Mouse (Mus musculus) neural tube, embryonic 13.5 days (tissue): ENCODE measurements around the gene Rhog. TPM values are rescaled to one million over a fixed set of nuclear protein-coding genes. Genes with fewer than 3 reads are reported as not detected.

ENCODE experiments used
- ATAC-seq: fragments of 200-750 bp; cut with Nextera tagmentation; 2 replicates; pipeline ENCODE4 v1.8.0; 2017; ENCODE audit warnings: low read depth, mild to moderate bottlenecking, moderate TSS enrichment, moderate library complexity
- H3K27ac ChIP-seq: fragments of 300-500 bp; sonication (generic); replicated peaks from 2 replicates; pipeline ENCODE4 v1.5.1; 2015; ENCODE audit warnings: moderate library complexity, mild to moderate bottlenecking, inconsistent platforms
- H3K27me3 ChIP-seq: fragments of 300-500 bp; sonication (generic); 2 replicates; pipeline ENCODE4 v1.6.1; 2015; ENCODE audit warnings: mild to moderate bottlenecking, inconsistent platforms
- H3K36me3 ChIP-seq: fragments of 300-500 bp; sonication (generic); 2 replicates; pipeline ENCODE4 v1.6.1; 2015; ENCODE audit warnings: mild to moderate bottlenecking, inconsistent platforms
- H3K4me1 ChIP-seq: fragments of 300-500 bp; sonication (generic); replicated peaks from 2 replicates; pipeline ENCODE4 v1.6.1; 2015; ENCODE audit warnings: inconsistent platforms
- H3K4me2 ChIP-seq: fragments of 300-500 bp; sonication (generic); 2 replicates; pipeline ENCODE4 v1.6.1; 2015; ENCODE audit warnings: inconsistent platforms, mild to moderate bottlenecking, moderate library complexity
- H3K4me3 ChIP-seq: fragments of 300-500 bp; sonication (generic); 2 replicates; pipeline ENCODE4 v1.5.1; 2015; ENCODE audit warnings: mild to moderate bottlenecking, inconsistent platforms
- H3K9ac ChIP-seq: fragments of 300-500 bp; sonication (generic); 2 replicates; pipeline ENCODE4 v1.6.1; 2015; ENCODE audit warnings: moderate library complexity, mild to moderate bottlenecking, inconsistent platforms
- H3K9me3 ChIP-seq: fragments of 300-500 bp; sonication (generic); 2 replicates; pipeline ENCODE4 v1.6.1; 2016; ENCODE audit warnings: inconsistent platforms
- WGBS: fragments of 180-500 bp; shearing (Covaris S2); methylation state at CpG from one replicate; pipeline ENCODE4 v1.1.7; 2015; 5-methylcytosine and 5-hydroxymethylcytosine counted together
- polyA plus RNA-seq: library from polyadenylated mRNA; unstranded; fragments of >200 nt; fragmentation: Nextera tagmentation; extraction: Ambion mirVana; gene quantifications from 2 replicates; pipeline ENCODE4 v1.2.1, GENCODE M21; 2015

Gene Rhog
- polyA plus RNA-seq, 1 experiment from 2014 or later: 20.1 TPM

DNA sequence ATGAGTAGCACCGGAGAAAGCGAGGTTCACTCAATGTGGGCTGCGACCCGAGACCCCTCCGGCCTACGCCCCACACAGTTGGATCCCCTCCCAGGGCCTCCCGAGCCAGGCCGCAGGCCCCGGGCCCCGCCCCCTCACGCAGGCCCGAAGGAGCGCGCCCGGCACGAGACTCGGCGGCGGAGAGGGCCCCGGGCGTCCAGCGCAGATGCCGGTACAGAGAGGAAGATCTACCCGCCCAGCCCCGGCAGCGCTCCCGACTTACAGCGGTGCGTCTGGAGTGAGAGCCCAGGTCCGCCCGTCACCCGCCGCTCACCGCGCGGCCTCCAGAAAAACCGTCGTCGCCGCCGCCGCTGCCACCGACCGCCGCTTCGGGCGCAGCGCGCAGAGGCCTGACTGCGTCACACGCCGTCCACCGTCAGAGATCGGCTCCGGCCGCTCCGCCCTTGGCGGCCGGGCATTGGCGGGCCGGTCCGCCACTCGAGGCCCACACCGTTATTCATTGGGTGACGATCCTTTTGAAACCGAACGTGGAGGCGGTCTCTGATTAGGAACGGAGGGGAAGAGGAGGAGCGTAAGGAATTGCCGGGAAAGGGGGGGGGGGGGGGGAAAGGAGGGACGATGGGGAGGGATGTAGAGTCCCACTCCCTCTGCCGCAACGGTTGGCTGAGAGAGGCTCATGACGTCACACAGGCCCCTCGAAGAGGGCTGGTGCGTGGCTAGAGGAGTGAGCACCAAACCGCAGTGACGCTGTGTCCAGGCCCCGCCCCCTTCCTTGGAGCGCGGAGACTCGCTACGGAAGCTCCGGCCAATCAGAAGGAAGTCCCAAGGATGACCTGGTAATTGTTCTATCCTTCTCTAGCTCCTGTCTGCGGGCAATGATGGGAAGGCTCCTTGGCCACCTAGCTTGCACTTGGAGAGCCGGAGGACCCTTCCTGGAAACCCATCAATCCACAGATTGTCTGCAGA lies 45.8 kb downstream of the Rhog start, which contains the start of the genes Nup98 and Pgap2:
Gene Nup98, minus strand, starts transcription at position 421 of the 966 bp plus-strand sequence.
Gene Pgap2, plus strand, starts transcription at position 453 of the 966 bp plus-strand sequence.
- Histone ChIP-seq H3K27me3 (no peaks in the 10 kb centered on the region), H3K4me3 (peak within 1 kb of the TSS; percentile 88), H3K4me2 (peak within 1 kb of the TSS; percentile 91), H3K9me3 (no peaks in the 10 kb centered on the region), H3K4me1 (peaks cover 37% of the 10 kb centered on the region), H3K36me3 (0 out of 2 replicates have a peak, but pooled peaks cover 3% of the 10 kb centered on the region), H3K9ac (peak within 1 kb of the TSS; percentile 88), H3K27ac (peak within 1 kb of the TSS; percentile 96)
- WGBS: under 1% methylated on average over 86 of the region's 87 CpGs
- ATAC-seq: peak; percentile 98

DNA sequence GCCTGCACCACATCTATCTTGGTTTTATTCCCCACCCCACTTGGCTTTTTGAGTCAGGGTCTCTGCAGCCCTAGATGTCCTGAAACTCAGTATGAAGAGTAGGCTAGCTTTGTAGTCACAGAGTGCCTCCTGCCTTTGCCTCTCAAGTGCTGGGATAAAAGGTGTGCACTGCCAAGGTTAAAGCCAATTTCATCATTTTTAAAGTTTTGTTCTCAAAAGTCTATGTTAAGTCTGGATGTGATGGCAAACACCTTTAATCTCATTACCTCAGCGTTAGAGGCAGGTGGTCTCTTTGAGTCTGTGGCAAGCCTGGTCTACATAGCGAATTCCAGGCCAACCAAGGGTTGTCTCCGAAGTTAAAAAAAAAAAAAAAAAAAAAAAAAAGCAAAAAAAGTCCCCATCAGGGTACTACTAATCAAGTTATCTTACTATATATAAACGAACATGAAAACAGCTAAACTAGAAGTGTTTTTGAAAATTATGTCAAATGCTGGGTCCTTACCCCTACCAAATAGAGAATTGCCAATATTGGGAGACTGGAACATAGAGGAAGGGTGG lies 47.0 kb downstream of the Rhog start:
- H3K36me3 ChIP-seq: peaks cover 11% of the 10 kb centered on the region; the same call in 1 of the 2 replicates
- peak overlapping the region; percentile 91 for H3K4me2 ChIP-seq
- no peaks in the 10 kb centered on the region for H3K27me3 ChIP-seq
- H3K9me3 ChIP-seq: no peaks in the 10 kb centered on the region
- 60% methylated on average over 4 of the region's 4 CpGs for WGBS
- peak overlapping the region; percentile 94 for H3K27ac ChIP-seq
- no peak for ATAC-seq
- peak overlapping the region; percentile 88 for H3K9ac ChIP-seq
- peaks cover 37% of the 10 kb centered on the region for H3K4me1 ChIP-seq
- H3K4me3 ChIP-seq: peak overlapping the region; percentile 88

- Histone ChIP-seq H3K4me2 (no peak overlapping the region), H3K27ac (no peak overlapping the region), H3K4me1 (peaks cover 30% of the 10 kb centered on the region), H3K9ac (no peak overlapping the region), H3K9me3 (no peaks in the 10 kb centered on the region), H3K4me3 (no peak overlapping the region), H3K36me3 (peaks cover 11% of the 10 kb centered on the region; the same call in 1 of the 2 replicates), H3K27me3 (no peaks in the 10 kb centered on the region)
- ATAC-seq: no peak
- 86% methylated on average over 1 of the region's 1 CpGs for WGBS
These were observed 50.2 kb downstream of the Rhog start for GRCm38 (mm10) chr7:102205646-102206045.

DNA sequence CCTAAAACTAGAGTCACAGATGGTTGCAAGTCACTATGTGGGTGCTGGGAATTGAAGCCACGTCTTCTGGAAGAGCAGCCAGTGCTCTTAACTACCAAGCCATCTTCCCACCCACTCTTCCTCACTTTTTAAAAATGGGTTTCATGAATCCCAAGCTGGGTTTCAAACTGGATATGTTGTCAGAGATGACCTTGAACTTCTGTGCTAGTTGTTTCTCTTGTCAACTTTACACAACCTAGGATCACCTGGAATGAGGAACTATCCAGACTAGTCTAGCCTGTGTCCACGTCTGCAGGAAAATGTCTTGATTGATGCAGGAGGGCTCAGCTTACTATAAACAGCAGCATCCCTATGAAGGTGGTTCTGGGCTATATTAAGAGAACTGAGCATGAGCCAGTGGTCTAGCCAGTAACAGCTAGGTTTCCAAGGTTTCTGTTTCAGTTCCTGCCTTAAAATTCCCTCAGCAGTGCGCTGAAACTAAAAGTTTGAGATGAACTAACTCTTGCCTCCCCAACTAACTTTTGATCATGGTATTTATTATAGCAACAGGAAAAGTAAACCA lies 51.5 kb downstream of the Rhog start:
- no peak overlapping the region for H3K4me2 ChIP-seq
- no peak overlapping the region for H3K27ac ChIP-seq
- no peaks in the 10 kb centered on the region for H3K9me3 ChIP-seq
- H3K9ac ChIP-seq: no peak overlapping the region
- H3K36me3 ChIP-seq: peaks cover 11% of the 10 kb centered on the region; the same call in 1 of the 2 replicates
- H3K27me3 ChIP-seq: no peaks in the 10 kb centered on the region
- no peak for ATAC-seq
- H3K4me3 ChIP-seq: no peak overlapping the region
- H3K4me1 ChIP-seq: peaks cover 30% of the 10 kb centered on the region
- WGBS: 91% methylated on average over 3 of the region's 3 CpGs

- H3K27ac ChIP-seq: no peak overlapping the region
- H3K4me1 ChIP-seq: 0 out of 2 replicates have a peak, but pooled peaks cover 4% of the 10 kb centered on the region
These were observed 54.7 kb downstream of the Rhog start for GRCm38 (mm10) chr7:102200996-102201785.

GRCm38 (mm10) chr7:102200576-102200975 lies 55.3 kb downstream of the Rhog start:
- Histone ChIP-seq H3K9ac (no peak overlapping the region), H3K27me3 (no peaks in the 10 kb centered on the region), H3K4me2 (no peak overlapping the region), H3K27ac (no peak overlapping the region), H3K4me1 (0 out of 2 replicates have a peak, but pooled peaks cover 2% of the 10 kb centered on the region), H3K9me3 (no peaks in the 10 kb centered on the region), H3K4me3 (no peak overlapping the region), H3K36me3 (peaks cover 8% of the 10 kb centered on the region; the same call in 1 of the 2 replicates)
- ATAC-seq: no peak
- 84% methylated on average over 3 of the region's 3 CpGs for WGBS

More at GRCm38 (mm10) chr7:102200996-102201785, 54.7 kb downstream of the Rhog start:
- Histone ChIP-seq H3K4me2 (no peak overlapping the region), H3K9ac (no peak overlapping the region), H3K27me3 (no peaks in the 10 kb centered on the region), H3K36me3 (peaks cover 8% of the 10 kb centered on the region; the same call in 1 of the 2 replicates), H3K4me3 (no peak overlapping the region), H3K9me3 (no peaks in the 10 kb centered on the region)
- ATAC-seq: no peak

- H3K27ac ChIP-seq: no peak overlapping the region
- no peaks in the 10 kb centered on the region for H3K9me3 ChIP-seq
- H3K4me3 ChIP-seq: no peak overlapping the region
- no peaks in the 10 kb centered on the region for H3K27me3 ChIP-seq
- ATAC-seq: no peak
- peaks cover 69% of the 10 kb centered on the region for H3K36me3 ChIP-seq
- no peak overlapping the region for H3K9ac ChIP-seq
- H3K4me2 ChIP-seq: no peak overlapping the region
- WGBS: 93% methylated on average over 1 of the region's 1 CpGs
- H3K4me1 ChIP-seq: no peaks in the 10 kb centered on the region
These were observed 63.5 kb downstream of the Rhog start for GRCm38 (mm10) chr7:102192356-102192755.

Other genes with a start within 250 kb of the Rhog start
- gene Il18bp, start 237.4 kb downstream of the Rhog start, polyA plus RNA-seq: 3.7 and 4.6 TPM in 2 replicates
- 30.7 and 33.2 TPM in 2 replicates for gene Rnf121, start 190.6 kb downstream of the Rhog start, polyA plus RNA-seq
- 22.0 and 27.1 TPM in 2 replicates for gene Xndc1, start 190.5 kb downstream of the Rhog start, polyA plus RNA-seq
- gene Xntrpc, start 190.3 kb downstream of the Rhog start, polyA plus RNA-seq: 1.9 and 2.5 TPM in 2 replicates
- 1.8 TPM in 1 of 2 replicates, not detected in the other for gene Trpc2, start 172.9 kb downstream of the Rhog start, polyA plus RNA-seq
- 0.71 and 1.2 TPM in 2 replicates for gene Art1, start 154.3 kb downstream of the Rhog start, polyA plus RNA-seq
- gene Art5, start 146.6 kb downstream of the Rhog start, polyA plus RNA-seq: 0.60 and 0.77 TPM in 2 replicates
- not detected in 2 replicates for gene Chrna10, start 139.2 kb downstream of the Rhog start, polyA plus RNA-seq
- 21.6 and 23.7 TPM in 2 replicates for gene Nup98, start 45.9 kb downstream of the Rhog start, polyA plus RNA-seq
- 47.5 and 49.6 TPM in 2 replicates for gene Pgap2, start 45.8 kb downstream of the Rhog start, polyA plus RNA-seq
- gene Stim1, start 11.8 kb upstream of the Rhog start, polyA plus RNA-seq: 10.2 and 11.6 TPM in 2 replicates
- 46.7 and 55.0 TPM in 2 replicates for gene Rrm1, start 185.6 kb upstream of the Rhog start, polyA plus RNA-seq
- 0.48 and 0.50 TPM in 2 replicates for gene Olfr543, start 225.6 kb upstream of the Rhog start, polyA plus RNA-seq
- 0.17 TPM in 1 of 2 replicates, not detected in the other for gene Olfr544, start 232.3 kb upstream of the Rhog start, polyA plus RNA-seq
- gene Olfr545, start 243.5 kb upstream of the Rhog start, polyA plus RNA-seq: 0.38 TPM in 1 of 2 replicates, not detected in the other